Mouse (Mus musculus) adrenal gland, adult 18-20 months (tissue): ENCODE data around the gene Tln1. TPM values are rescaled to one million over a fixed set of nuclear protein-coding genes. Genes with fewer than 3 reads are reported as not detected.
A peak's percentile ranks its signal among the peaks of the same experiment; 100 is the strongest.

Source experiments
- DNase-seq, 2 experiments: peaks; one replicate each; pipeline ENCODE4 v3.0.0; 2021 to 2022; ENCODE audit warnings: low spot score in 2 of 2
- total RNA-seq, 2 experiments: library from RNA; stranded (reverse); gene quantifications; 1 replicate in 1 of 2; 2 replicates in 1 of 2; pipeline ENCODE4 v1.2.3; 2021

Tln1 gene
- total RNA-seq, 2 experiments from 2014 or later, result 167 to 208 TPM

GRCm38 (mm10) chr4:43579256-43579655, 16.8 kb upstream of the Tln1 start:
- DNase-seq, result no peak

GRCm38 (mm10) chr4:43578376-43579204, 16.1 kb upstream of the Tln1 start, which contains the start of the genes Rgp1 and Gba2:
Rgp1 (plus strand) TSS chr4:43578715.
Gba2 (minus strand) TSS chr4:43578873.
- DNase-seq, result peak; percentile 83 to 87

GRCm38 (mm10) chr4:43577237-43577881, 14.9 kb upstream of the Tln1 start:
- no peak for DNase-seq

- no peak for DNase-seq
Measured at GRCm38 (mm10) chr4:43575356-43575755, 12.9 kb upstream of the Tln1 start.

- no peak for DNase-seq
Measured at GRCm38 (mm10) chr4:43573561-43573960, 11.1 kb upstream of the Tln1 start.

GRCm38 (mm10) chr4:43571395-43572045, 9.0 kb upstream of the Tln1 start:
- no peak for DNase-seq

- no peak for DNase-seq
Measured at GRCm38 (mm10) chr4:43567140-43567539, 4.6 kb upstream of the Tln1 start.

GRCm38 (mm10) chr4:43564231-43564630, 1.7 kb upstream of the Tln1 start:
- no peak for DNase-seq

GRCm38 (mm10) chr4:43563601-43563875, 1.0 kb upstream of the Tln1 start:
- no peak for DNase-seq

- DNase-seq, result no peak
Measured at GRCm38 (mm10) chr4:43562769-43563600, 494 bp upstream of the Tln1 start.

GRCm38 (mm10) chr4:43561436-43561996, 975 bp downstream of the Tln1 start:
- DNase-seq, result no peak

- DNase-seq, result no peak
Measured at GRCm38 (mm10) chr4:43560976-43561375, 1.5 kb downstream of the Tln1 start.

GRCm38 (mm10) chr4:43560243-43560611, 2.3 kb downstream of the Tln1 start:
- DNase-seq, result peak in 1 of 2 experiments; percentile 56

GRCm38 (mm10) chr4:43559519-43560242, 2.8 kb downstream of the Tln1 start:
- no peak for DNase-seq

- DNase-seq, result peak; percentile 69 to 76
Measured at GRCm38 (mm10) chr4:43558631-43559356, 3.7 kb downstream of the Tln1 start.

GRCm38 (mm10) chr4:43558028-43558630, 4.4 kb downstream of the Tln1 start:
- no peak for DNase-seq

GRCm38 (mm10) chr4:43555926-43556325, 6.6 kb downstream of the Tln1 start:
- no peak for DNase-seq

GRCm38 (mm10) chr4:43553891-43554290, 8.6 kb downstream of the Tln1 start:
- DNase-seq, result no peak

GRCm38 (mm10) chr4:43552437-43552836, 10.1 kb downstream of the Tln1 start:
- DNase-seq, result no peak
